Mouse (Mus musculus) naive thymus-derived CD4-positive, alpha-beta T cell, adult 2 months (primary cell): ENCODE results near the gene Nrarp.

Source experiments
- DNase-seq: peaks from one replicate; pipeline ENCODE4 v3.0.0-alpha.2; 2011; ENCODE audit warnings: low read depth

Nrarp gene

DNA sequence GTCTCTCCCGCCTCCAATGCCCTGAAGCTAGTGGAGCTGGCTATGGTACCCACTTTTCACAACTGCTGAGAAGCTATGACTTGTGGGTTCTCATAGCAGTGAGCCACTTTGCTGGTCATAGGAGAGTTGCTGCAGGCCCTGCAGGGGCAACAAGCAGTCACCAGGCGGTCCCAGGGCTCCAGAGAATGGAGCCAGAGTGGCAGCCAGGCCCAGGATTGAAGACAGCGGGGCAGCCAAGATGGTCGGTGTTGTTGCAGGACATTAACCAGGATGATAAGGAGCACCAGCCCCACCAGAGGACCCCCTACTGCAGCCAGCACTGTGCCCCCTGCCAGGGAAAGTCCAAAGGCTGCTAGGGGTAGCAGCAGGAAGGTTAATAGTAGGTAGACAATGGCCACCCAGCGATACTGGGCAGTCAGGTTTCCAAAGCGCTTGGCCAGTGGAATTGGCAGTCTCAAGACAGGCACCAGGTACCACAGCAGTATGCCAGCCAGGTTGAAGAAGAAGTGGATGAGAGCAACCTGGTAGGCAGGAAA lies 48.5 kb downstream of the Nrarp start:
- DNase-seq = no peak

- no peak for DNase-seq
These were observed 49.0 kb downstream of the Nrarp start for GRCm38 (mm10) chr2:25229582-25229981.

DNA sequence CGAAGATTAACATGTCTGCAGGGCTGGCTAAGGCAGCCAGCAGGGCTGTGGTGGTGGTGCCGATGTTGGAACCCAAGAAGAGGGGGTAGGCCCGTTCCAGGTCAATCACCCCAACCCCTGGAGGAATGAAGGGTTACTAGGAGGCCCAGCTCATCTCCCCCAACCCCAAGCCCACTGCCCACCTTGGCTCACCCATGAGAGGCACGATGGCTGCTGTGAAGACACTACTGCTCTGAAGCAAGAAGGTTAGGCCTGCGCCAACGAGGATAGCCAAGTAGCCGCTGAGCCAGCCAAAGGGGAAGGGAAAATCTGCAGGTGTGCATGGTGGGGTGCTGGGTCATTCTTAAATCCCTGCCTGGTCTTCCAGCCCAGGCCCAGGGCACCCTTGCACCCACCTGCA lies 50.0 kb downstream of the Nrarp start:
- no peak for DNase-seq

GRCm38 (mm10) chr2:25231038-25231437 lies 50.5 kb downstream of the Nrarp start:
- no peak for DNase-seq
